Mouse (Mus musculus) left cerebral cortex, adult 8-10 months (tissue): ENCODE measurements at regions not wholly inside any gene's neighbourhood (a gene's known extent, or its start where the extent isn't known, plus 50 kb on each side); places are given as distances from the start of the nearest gene placed in this dataset.

Experiments used
- DNase-seq, 2 experiments: peaks; one replicate each; pipeline ENCODE4 v3.0.0; 2022; ENCODE audit warnings: low spot score in 2 of 2

DNA sequence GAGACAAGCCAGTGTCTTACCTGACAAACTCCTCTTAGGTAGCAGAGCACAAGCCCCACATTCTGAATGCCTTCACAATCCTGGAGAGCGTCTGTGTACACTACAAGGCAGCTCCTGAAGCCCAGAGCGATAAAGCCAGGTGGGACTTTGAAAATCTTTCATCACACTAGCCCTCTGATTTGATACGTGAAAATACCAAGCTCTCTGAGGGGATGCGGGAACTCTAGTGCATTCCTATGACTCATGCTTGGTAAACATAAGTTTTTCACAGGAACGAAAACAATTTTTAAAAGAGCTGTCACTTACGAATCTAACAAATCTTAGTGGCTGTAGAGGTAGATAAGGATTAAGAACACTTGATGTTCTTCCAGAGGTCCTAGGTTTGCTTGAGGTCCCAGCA is 108.6 kb upstream of the Peli1 start:
- DNase-seq, result no peak

DNA sequence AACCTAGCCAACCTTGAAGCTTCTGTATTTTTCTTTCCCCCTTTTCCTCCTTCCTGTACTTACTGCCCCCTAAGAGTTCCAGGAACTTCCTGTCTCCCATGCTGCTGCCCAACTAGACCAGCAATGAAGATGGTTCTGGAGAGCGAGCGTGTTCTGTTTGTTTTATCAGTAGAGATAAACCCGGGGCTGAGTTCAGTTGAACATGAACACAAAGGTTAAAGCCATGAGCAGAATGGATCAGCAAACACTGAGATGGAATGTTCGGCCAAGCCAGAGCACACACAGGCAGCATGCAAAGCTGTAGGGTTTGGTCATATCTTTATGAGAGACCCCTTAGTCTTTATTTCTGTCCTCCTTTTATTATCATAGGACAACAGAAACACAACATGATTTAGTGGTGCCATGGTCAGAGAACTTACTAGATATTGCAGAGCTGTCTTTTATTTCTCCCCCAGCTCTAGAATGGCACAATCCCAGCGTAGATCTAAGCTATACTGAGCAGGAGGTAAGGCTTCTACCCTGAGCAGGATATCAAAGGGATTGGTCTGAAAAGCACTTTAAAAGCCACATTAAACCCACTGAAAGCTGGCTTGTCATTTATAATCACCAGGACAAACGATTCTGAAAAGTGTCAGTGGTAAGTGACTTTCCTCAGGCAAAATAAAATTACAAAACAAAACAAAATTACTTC is 105.9 kb upstream of the Peli1 start:
- DNase-seq, result no peak

DNA sequence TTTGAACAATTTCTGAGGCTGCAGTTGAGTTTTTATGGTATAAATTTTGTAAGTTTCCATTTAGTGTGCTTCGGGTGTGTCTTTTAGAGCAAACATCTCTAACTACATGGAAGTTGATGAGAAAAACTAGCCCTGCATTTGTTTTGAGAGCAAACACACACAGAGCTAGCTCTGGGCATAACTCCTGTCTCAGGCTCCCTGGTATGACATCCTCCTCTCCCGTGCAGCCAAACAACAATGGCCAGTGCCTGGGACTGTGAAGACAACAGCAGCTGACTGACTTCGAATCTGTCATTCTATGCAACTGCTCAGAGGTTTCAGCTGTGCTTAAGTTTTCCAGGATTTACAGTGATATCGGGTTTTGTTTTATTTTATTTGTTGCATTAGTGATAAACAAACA is 105.3 kb upstream of the Peli1 start:
- no peak for DNase-seq

DNA sequence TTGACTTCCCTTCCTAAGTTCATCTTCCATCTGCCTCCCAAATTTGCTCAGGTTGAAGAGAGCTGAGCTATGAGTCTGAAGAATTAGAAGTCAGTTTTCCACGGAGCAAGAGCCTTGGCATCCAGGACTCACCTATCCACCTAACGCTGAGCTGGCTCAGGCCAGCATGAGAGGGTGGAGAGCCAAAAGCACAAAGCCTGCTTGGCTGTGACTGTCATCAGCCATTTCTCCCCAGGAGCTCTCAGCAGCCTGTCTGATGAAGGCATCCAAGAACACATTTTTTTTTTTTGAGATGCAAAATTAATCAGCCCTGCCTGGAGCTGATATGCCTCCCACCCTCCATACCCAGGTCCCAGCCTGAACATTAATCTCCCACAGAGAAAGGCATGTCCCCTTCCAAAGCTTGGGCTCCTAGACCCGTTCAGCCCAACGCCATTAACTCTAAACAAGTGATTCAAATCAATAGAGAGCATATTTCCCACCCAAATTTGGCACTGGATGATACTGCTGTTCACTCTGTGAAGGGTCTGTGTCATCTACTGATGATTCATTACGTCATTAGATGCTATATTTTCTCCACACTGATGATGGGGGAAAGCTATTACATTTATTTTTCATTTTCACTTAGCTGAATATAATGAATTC is 103.8 kb upstream of the Peli1 start:
- DNase-seq, result no peak

DNA sequence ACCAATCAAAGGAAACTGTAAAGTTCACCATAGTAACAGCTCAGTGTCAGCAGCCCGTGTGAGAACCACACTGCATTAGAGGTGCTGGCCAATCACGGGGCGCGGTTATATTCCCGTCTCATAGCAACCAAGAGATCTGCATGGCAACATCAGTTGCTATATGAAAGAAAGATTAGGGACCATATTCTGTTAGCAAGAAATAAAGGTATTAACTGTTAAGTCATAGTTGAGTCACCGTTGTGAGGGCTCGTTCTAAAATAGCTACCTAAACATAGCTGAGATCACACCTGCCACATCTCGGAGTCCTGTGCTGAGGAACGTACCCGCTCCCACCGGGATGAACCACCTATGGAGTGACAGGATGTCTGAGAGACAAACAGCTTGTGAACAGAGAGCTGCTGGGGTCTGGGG is 103.2 kb upstream of the Peli1 start:
- DNase-seq, result peak in 1 of 2 experiments; percentile 89

DNA sequence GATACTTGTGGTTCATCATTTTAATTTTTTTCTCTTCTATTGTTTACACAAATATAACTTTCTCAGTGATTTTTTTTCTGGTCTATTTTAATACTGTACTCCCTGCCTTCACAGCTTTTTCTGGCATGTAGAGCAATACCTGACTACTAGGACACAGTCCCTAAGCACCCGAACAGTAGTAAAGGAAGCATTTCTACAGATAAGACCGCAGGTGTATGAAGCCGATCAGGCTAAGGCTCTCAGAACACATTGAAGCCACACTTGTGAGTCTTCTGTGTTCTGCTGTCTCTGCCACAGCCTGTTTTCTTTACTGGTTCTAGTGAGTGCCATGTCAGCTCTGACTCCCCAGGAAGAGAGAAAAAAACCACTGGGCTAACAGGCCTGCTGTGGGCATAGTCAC is 102.2 kb upstream of the Peli1 start:
- no peak for DNase-seq

DNA sequence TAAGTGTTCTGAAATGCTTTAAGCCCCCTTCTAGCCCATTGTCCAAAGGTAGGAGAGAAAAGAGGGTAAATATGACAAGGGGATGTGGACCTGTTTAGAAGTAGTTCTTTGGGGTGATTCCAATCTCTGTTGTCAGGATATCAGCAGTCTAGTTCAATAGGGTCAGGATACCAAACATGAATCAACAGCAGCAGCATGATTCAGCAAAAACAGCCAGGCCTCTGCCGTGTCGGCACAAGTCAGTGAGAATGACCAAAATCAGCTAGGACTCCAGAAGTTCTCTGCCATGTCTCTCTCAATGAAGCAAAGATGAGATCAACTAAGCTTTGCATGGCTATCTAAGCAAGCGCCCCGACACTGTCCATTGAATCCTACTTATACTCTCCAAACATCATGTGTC is 97.5 kb upstream of the Peli1 start:
- DNase-seq, result no peak

DNA sequence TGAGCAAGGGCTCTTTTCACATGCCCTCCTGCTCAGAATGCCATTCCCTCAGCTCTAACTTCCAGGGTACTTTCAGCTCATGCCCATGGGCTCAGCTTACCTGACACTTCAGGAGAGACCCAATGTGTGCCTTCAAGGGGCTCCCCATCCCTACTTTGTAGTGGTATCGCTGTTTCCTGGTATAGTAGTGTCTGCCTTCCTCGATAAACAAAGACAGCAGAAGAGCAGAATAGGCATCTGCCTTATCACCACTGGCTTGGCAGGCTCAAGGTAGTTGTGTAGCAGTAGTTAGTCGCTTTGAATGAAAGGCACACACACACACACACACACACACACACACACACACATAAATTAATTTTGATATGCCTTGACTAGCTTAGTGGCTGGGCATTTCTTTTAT is 89.7 kb upstream of the Peli1 start:
- no peak for DNase-seq

DNA sequence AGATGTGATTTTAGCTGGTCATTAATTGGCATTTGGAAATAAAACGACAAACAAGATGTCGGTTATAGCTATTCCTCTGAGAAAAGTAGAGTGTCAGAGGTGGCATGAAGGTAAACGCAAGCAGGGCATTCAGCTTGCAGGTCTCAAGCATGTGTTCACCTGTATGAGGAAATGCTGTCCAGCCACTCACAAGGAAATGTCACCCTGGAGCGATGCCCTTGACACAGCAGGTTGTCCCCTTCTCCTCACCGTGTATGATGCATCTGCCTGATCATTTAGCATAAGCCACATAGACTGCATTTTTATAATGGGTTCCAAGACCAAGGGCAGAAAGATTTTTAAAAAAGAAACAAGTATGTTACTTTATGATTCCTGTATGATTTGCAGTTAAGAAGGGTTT is 83.9 kb upstream of the Peli1 start:
- DNase-seq, result no peak

DNA sequence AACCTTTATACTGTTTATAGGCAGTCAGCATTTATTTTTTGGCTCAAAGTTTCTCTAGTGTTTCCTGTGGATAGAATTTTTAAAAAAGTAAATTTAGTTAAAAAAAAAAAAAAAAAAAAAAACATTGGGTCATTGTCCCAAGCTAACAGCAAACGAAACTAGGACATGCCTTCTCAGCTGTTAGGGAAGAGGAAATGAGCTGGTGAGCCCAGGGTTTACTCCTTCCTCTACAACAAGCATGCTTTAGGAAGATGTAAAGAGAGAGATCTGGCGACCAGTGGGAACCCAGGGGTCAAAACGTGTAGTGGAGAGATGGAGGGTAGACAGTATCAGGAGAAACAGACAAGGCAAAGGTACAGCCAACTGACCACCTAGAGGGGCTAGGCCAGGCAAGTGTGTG is 81.6 kb upstream of the Peli1 start:
- DNase-seq, result no peak

DNA sequence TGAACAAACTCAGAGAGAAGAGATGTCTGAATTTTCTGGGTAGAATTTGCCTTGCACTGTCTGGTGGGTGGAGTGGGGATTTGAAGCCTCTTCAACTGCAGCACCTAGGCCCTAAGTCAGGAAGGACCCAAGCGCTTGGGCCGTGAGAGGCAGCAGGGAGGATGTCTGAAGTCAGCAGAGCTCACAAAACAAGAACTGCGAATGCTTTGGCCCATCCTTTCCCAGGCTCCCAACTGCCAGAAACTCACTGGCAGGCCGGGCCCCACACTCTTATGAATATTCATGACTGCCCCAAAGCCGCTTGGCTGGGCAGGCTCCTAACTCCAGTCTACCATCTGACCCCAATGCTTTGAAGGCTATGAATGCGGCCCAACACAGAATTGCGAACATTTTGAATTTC is 80.2 kb upstream of the Peli1 start:
- DNase-seq, result no peak

DNA sequence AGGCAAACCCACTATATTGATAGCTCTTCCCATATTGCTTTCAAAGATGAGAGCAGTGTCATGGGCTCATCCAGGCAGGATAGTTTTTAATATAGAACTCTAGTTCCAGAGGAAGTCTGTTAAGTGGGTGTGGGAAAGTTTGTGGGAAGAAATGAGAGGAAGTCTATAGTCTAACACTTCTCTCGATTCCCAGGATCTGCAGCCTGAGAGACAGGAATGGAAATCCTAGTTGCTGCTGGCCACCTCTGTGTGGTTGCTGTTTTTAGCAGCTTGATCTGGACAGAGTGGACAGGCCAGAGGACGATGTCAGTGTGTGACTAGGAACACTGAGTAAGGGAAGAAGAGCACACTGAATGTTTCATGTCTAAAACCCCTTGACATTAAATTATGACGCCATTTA is 76.8 kb upstream of the Peli1 start:
- no peak for DNase-seq

DNA sequence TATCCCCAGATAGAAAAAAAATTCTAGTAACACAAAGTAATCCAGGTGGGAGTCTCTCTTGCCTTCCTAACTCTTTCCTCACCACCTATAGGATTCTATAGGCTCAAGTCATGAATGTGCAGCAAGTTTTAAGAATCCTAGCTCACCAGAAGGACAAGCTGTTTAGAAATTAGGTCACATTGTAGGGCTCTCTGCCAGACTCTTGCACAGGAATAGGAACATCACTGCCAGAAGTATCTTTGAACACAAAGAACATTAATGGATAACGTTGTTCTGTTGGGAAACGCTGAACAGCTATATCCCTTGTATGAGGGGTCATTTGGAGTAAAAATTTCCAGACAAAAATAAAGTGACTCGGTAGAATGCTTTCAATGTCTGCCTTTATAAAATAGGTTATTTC is 75.6 kb upstream of the Peli1 start:
- DNase-seq, result no peak

DNA sequence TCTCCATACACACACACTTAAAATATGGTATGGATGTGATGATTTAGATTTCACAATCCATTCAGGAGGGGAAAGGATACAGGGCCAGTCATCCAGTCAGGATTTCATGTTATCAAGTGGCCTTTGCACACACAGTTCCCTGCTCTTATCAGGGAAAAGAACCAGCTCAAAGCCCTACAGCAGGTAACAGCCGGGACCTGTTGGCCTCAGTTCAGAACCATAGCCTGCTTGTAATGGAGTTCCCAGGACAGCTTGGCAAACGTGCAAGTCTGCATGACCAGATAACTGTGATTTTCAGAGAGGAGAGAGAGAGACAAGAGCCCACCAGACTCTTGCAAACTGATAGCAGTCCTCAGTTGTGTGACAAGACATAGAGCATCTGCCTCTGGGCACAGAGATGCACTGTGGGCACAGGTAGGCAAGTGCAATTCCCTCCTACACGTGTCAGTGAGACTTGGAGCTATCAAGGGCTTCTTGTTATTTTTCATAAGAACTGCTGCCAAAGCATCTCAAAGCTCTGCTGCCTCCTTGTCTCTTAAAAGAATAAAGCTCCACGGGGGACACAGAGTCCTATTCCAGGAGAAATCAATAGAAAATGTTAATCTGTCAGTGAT is 74.9 kb upstream of the Peli1 start:
- no peak for DNase-seq

DNA sequence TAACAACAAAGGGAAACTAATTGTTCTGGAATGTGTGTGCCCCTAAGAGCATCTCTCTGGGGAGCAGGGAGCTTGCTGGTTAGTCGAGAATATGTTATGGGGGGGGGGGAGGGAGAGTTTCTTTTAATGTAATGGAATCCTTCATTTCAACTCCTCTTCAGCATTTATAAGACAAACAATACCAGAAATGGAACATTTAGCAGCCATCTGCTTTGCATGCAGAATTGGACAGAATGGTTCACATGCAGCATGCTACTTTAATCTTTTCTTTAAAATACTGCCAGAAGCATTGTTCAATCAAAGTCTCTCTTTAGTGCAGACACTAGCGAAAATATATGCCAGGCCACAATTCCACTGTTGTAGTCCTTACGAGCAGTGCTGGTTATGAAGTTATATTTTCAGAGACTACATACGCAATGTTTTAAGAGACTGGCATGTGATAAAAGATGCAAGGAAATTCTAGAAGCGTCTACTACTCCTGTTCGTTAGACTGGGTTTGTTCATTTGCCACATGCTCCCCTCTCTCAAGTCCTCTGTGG is 74.2 kb upstream of the Peli1 start:
- DNase-seq, result no peak

DNA sequence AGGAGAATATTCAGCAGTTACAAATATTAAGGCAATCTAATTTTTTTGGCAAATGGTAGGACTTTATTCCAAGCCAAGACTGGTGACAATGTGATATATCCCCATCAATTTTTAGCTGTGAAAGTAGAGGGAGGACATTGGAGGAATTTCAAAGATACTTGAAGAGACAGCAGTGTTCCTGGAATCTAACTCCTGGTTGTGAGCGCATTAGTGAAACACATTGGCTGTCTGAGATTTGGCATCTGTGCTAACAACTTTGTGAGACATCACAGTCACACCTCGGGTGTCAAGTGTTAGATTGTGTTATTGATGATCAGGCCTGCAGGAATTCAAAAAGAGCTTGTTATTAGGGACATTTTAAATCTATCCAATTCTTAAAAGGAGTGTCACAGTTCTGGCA is 71.3 kb upstream of the Peli1 start:
- no peak for DNase-seq

DNA sequence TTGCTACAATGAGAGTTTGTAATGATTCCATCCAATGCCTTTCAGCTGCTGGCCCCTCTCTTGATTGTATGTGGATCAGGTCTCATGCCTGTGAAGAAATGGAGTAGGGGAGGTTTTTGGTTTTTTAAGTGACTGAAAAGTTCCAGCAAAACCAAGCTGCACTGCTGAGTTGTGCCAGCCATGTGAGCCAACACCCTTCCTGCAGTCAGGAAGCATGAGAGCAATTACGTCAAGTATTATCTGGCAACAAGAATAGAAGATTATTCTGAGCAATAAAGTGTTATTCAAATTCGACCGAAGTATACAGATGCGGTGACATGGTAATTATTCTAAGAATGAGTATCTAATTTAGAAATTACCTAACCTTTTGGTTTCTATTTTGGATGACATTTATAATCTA is 67.0 kb upstream of the Peli1 start:
- DNase-seq, result no peak

DNA sequence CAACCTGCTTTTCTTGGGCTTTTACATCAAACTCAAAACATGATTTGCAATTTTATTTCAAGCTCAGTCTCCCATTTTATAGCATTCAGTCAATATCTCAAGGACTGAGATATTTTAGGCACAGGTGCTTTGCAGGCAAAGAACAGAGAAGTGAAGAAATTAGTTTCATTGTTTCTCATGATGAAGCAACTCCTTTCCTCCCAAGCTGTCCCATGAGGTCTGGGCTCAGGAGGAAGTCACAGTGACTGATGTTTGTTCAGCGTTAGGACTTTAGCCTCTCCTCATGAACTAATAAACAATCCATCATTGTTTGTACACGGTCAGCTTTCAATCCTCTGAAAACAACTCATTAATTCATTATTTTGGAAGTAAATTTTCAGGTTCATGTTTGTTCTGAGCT is 66.6 kb upstream of the Peli1 start:
- no peak for DNase-seq

DNA sequence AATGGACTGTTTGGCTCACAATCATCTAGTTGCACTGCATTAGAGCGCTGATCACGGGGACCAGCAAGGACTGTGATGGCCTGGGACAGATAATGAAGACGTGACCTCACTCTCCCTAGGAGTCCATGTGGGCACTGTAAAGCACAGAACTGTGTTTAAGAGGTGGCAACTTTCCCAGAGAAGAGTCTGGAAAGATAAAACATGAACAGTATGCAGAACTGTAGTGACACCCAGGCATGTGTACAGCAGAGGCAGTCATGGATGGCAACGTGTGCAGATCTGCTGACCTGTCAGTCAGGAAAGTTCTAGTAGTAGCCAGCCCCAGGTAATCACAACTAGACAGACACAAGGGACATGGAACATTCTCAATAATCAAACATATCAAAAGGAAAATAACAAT is 63.8 kb upstream of the Peli1 start:
- DNase-seq, result no peak

DNA sequence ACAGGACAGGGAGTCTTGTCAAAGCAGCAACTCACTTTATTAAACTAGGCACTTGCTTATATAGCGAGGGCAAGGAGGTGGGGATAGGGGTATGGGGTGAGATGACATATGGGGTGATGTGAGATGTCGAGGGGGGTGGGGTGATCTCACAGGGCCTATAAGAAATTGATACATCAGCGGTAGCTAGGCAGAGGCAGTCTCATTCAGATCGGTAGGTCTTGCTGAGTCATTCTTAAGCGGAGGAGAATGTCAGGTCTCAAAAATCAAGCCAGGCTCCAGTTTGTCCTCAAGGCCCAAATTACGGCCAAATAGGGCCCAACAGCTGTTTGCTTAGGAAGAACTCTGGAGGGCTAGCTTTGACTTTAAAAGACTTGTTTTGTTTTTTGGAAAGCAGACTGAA is 60.7 kb upstream of the Peli1 start:
- no peak for DNase-seq

DNA sequence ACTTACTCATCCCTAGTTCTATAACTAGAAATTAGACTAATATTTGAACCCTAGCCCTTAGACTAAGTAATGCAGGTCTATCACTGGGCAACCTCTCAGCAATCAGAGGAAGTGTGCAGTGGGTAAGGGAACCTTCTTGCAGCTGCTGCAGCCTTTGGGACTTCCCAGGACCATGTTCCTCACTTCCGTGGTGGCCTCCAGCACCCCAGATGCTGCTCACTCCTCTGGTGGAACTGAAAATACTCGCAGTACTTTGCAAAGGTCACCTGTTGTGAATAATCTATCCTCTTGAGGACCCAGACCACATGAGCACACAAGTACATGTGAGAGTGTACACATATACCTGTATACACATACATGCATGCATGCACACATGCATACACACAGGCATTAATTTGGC is 59.3 kb upstream of the Peli1 start:
- no peak for DNase-seq

DNA sequence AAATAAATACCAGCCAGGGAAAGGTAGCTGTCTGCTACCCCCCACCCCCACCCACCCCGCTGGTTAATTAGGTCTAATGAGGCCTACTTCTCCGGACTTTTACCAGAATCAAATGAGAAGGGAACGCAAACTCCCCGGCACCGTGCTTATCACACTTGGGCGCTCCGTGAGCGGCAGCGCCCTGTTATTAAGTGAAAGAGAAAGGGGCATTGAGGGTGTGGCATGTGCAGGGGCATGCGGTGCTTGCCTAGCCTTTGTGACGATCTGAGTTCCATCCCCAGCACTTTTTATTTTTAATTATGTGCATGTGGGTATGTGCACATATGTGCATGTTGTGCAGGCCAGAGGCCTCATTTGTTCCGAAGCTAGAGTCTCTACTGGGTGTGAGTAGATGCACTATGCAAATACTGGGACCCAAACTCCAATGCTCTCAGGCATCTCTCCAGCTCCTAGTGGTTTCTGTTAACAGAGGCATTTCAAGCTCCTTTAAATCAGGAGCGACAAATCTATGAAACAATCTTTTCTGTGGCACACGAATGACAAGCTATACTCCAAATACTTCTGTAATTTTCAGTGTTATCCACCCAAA is 57.8 kb upstream of the Peli1 start:
- no peak for DNase-seq
